Mouse (Mus musculus) myocyte (in vitro differentiated cells): ENCODE results near the gene Adamts14. TPM values are rescaled to one million over a fixed set of nuclear protein-coding genes. Genes with fewer than 3 reads are reported as not detected.
A peak's percentile ranks its signal among the peaks of the same experiment; 100 is the strongest.

Experiments
- H3K27me3 ChIP-seq: one replicate; pipeline ENCODE4 v1.6.1; 2011; ENCODE audit not compliant: control insufficient read depth, insufficient read depth, insufficient read length
- H3K36me3 ChIP-seq: one replicate; pipeline ENCODE4 v1.6.1; 2011; ENCODE audit not compliant: control insufficient read depth, insufficient read depth
- H3K4me2 ChIP-seq: one replicate; pipeline ENCODE4 v1.6.1; 2011; ENCODE audit warnings: low read depth, control low read depth
- H3K4me3 ChIP-seq: one replicate; pipeline ENCODE4 v1.5.1; 2011; ENCODE audit warnings: mild to moderate bottlenecking, control low read depth, moderate library complexity
- H3K79me2 ChIP-seq: one replicate; pipeline ENCODE4 v1.6.1; 2011; ENCODE audit not compliant: control insufficient read depth, insufficient read depth
- H3ac ChIP-seq: one replicate; pipeline ENCODE4 v1.6.1; 2011; ENCODE audit not compliant: control insufficient read depth, insufficient read length
- CEBPB ChIP-seq: IDR thresholded peaks from 2 replicates; pipeline ENCODE4 v1.6.1; 2011; ENCODE audit warnings: mild to moderate bottlenecking, moderate library complexity; ENCODE audit not compliant: poor library complexity, insufficient read depth, severe bottlenecking
- E2F4 ChIP-seq: IDR thresholded peaks from one replicate; pipeline ENCODE4 v1.6.1; 2011; ENCODE audit warnings: mild to moderate bottlenecking, control low read depth, moderate library complexity; ENCODE audit not compliant: insufficient read depth
- MAX ChIP-seq: IDR thresholded peaks from one replicate; pipeline ENCODE4 v1.6.1; 2011; ENCODE audit warnings: low read depth, mild to moderate bottlenecking, control low read depth
- MYOD1 ChIP-seq, 3 experiments: IDR thresholded peaks; one replicate each; pipeline ENCODE4 v1.6.1; 2011; ENCODE audit warnings: control low read depth in 2 of 3, low read depth in 2 of 3, mild to moderate bottlenecking in 2 of 3, moderate library complexity in 1 of 3; ENCODE audit not compliant: insufficient read length in 2 of 3, control insufficient read depth in 1 of 3
- MYOG ChIP-seq, 3 experiments: IDR thresholded peaks; one replicate each; pipeline ENCODE4 v1.6.1; 2011; ENCODE audit warnings: control low read depth in 2 of 3, low read depth in 2 of 3, mild to moderate bottlenecking in 2 of 3; ENCODE audit not compliant: insufficient read length in 2 of 3, control insufficient read depth in 1 of 3, insufficient read depth in 1 of 3
- POLR2A ChIP-seq: IDR thresholded peaks from one replicate; pipeline ENCODE4 v1.6.1; 2011; ENCODE audit warnings: low read depth, mild to moderate bottlenecking, control low read depth, moderate library complexity; ENCODE audit not compliant: insufficient read length
- POLR2AphosphoS2 ChIP-seq: IDR thresholded peaks from one replicate; pipeline ENCODE4 v1.6.1; 2011; ENCODE audit warnings: low read depth, control low read depth; ENCODE audit not compliant: insufficient read length
- REST ChIP-seq: IDR thresholded peaks from one replicate; pipeline ENCODE4 v1.6.1; 2011; ENCODE audit warnings: mild to moderate bottlenecking, control low read depth, moderate library complexity; ENCODE audit not compliant: insufficient read depth, insufficient read length
- SRF ChIP-seq: IDR thresholded peaks from one replicate; pipeline ENCODE4 v1.6.1; 2011; ENCODE audit warnings: low read depth; ENCODE audit not compliant: control insufficient read depth, insufficient read length
- TCF12 ChIP-seq: IDR thresholded peaks from one replicate; pipeline ENCODE4 v1.6.1; 2011; ENCODE audit warnings: mild to moderate bottlenecking, control low read depth; ENCODE audit not compliant: poor library complexity, insufficient read depth, severe bottlenecking
- TCF3 ChIP-seq: IDR thresholded peaks from one replicate; pipeline ENCODE4 v1.6.1; 2011; ENCODE audit warnings: low read depth, control low read depth; ENCODE audit not compliant: insufficient read length
- USF1 ChIP-seq: IDR thresholded peaks from one replicate; pipeline ENCODE4 v1.6.1; 2011; ENCODE audit warnings: low read depth, mild to moderate bottlenecking, control low read depth, moderate library complexity
- polyA plus RNA-seq: library from polyadenylated mRNA; unstranded; fragments of >200 nt; fragmentation: generic; extraction: Trizol; gene quantifications from one replicate; pipeline ENCODE4 v1.2.1, GENCODE M21; 2012; ENCODE audit warnings: missing spikeins

Gene Adamts14
- polyA plus RNA-seq, 1 experiment, result 31.0 TPM

GRCm38 (mm10) chr10:61290479-61290878 lies 17.2 kb upstream of the Adamts14 start:
- Histone ChIP-seq H3K4me2 (peak overlapping the region; percentile 37), H3K4me3 (no peak overlapping the region), H3ac (no peak overlapping the region), H3K79me2 (no peaks in the 10 kb centered on the region), H3K36me3 (no peaks in the 10 kb centered on the region), H3K27me3 (no peaks in the 10 kb centered on the region)
- TF ChIP-seq CEBPB, result no peak
- TF ChIP-seq SRF, result no peak
- TF ChIP-seq POLR2AphosphoS2, result no peak
- no peak for TF ChIP-seq TCF3
- no peak for TF ChIP-seq TCF12
- no peak for TF ChIP-seq E2F4
- TF ChIP-seq MYOD1 (IDR thresholded peaks at IDR 0.05; ENCODE audit: control insufficient read depth in 1 of 3, insufficient read length in 2 of 3, low read depth in 2 of 3), result no peak
- TF ChIP-seq MAX, result no peak
- no peak for TF ChIP-seq POLR2A
- no peak for TF ChIP-seq MYOG (IDR thresholded peaks at IDR 0.05; ENCODE audit: control insufficient read depth in 1 of 3, insufficient read depth in 1 of 3, insufficient read length in 2 of 3, low read depth in 2 of 3)
- TF ChIP-seq REST, result no peak
- TF ChIP-seq USF1, result no peak

- H3K79me2 ChIP-seq, result no peaks in the 10 kb centered on the region
- no peak overlapping the region for H3K4me3 ChIP-seq
- H3K4me2 ChIP-seq, result peak overlapping the region; percentile 37
- no peaks in the 10 kb centered on the region for H3K27me3 ChIP-seq
- H3K36me3 ChIP-seq, result no peaks in the 10 kb centered on the region
- TF ChIP-seq POLR2AphosphoS2 (no peak), TCF12 (no peak), REST (no peak)
- H3ac ChIP-seq, result no peak overlapping the region
Observed at GRCm38 (mm10) chr10:61290016-61290415, 16.8 kb upstream of the Adamts14 start.

GRCm38 (mm10) chr10:61286246-61286645 lies 13.0 kb upstream of the Adamts14 start:
- no peak overlapping the region for H3ac ChIP-seq
- no peaks in the 10 kb centered on the region for H3K27me3 ChIP-seq
- no peak for TF ChIP-seq SRF
- TF ChIP-seq USF1, result peak; percentile 19
- no peak overlapping the region for H3K4me3 ChIP-seq
- H3K36me3 ChIP-seq, result no peaks in the 10 kb centered on the region
- no peaks in the 10 kb centered on the region for H3K79me2 ChIP-seq
- H3K4me2 ChIP-seq, result peak overlapping the region; percentile 37

GRCm38 (mm10) chr10:61285271-61285670 lies 12.0 kb upstream of the Adamts14 start:
- H3K36me3 ChIP-seq, result no peaks in the 10 kb centered on the region
- no peak overlapping the region for H3K4me3 ChIP-seq
- H3K4me2 ChIP-seq, result peak overlapping the region; percentile 69
- H3K27me3 ChIP-seq, result no peaks in the 10 kb centered on the region
- TF ChIP-seq MYOG (IDR thresholded peaks at IDR 0.05; ENCODE audit: control insufficient read depth in 1 of 3, insufficient read depth in 1 of 3, insufficient read length in 2 of 3, low read depth in 2 of 3), result peak in 2 of 3 experiments; percentile 48 to 71
- TF ChIP-seq MYOD1 (IDR thresholded peaks at IDR 0.05; ENCODE audit: control insufficient read depth in 1 of 3, insufficient read length in 2 of 3, low read depth in 2 of 3), result peak; percentile 4 to 59 (median 23)
- TF ChIP-seq E2F4, result no peak
- TF ChIP-seq CEBPB, result no peak
- no peaks in the 10 kb centered on the region for H3K79me2 ChIP-seq
- H3ac ChIP-seq, result no peak overlapping the region

GRCm38 (mm10) chr10:61284309-61284708 lies 11.1 kb upstream of the Adamts14 start:
- Histone ChIP-seq H3K4me3 (no peak overlapping the region), H3K4me2 (no peak overlapping the region), H3K27me3 (no peaks in the 10 kb centered on the region), H3K79me2 (no peaks in the 10 kb centered on the region), H3ac (no peak overlapping the region), H3K36me3 (no peaks in the 10 kb centered on the region)
- no peak for TF ChIP-seq SRF
- TF ChIP-seq TCF3, result no peak
- no peak for TF ChIP-seq TCF12

- H3K4me3 ChIP-seq, result no peak overlapping the region
- H3K27me3 ChIP-seq, result no peaks in the 10 kb centered on the region
- H3K36me3 ChIP-seq, result no peaks in the 10 kb centered on the region
- no peaks in the 10 kb centered on the region for H3K79me2 ChIP-seq
- no peak overlapping the region for H3ac ChIP-seq
- TF ChIP-seq MYOD1 (IDR thresholded peaks at IDR 0.05; ENCODE audit: control insufficient read depth in 1 of 3, insufficient read length in 2 of 3, low read depth in 2 of 3) (no peak), MYOG (IDR thresholded peaks at IDR 0.05; ENCODE audit: control insufficient read depth in 1 of 3, insufficient read depth in 1 of 3, insufficient read length in 2 of 3, low read depth in 2 of 3) (no peak), TCF12 (no peak), USF1 (no peak), E2F4 (no peak), POLR2A (no peak), POLR2AphosphoS2 (no peak), SRF (no peak), TCF3 (no peak), CEBPB (no peak)
- H3K4me2 ChIP-seq, result no peak overlapping the region
Observed at GRCm38 (mm10) chr10:61281115-61281514, 7.9 kb upstream of the Adamts14 start.
